Mouse (Mus musculus) neural tube, embryonic 11.5 days (tissue): ENCODE data around the gene Atp2a1. TPM values are rescaled to one million over a fixed set of nuclear protein-coding genes. Genes with fewer than 3 reads are reported as not detected.

Experiments
- ATAC-seq: fragments of 200-750 bp; cut with Nextera tagmentation; 2 replicates; pipeline ENCODE4 v1.8.0; 2017; ENCODE audit warnings: moderate number of reproducible peaks, mild to moderate bottlenecking, moderate TSS enrichment, moderate library complexity; ENCODE audit not compliant: insufficient read depth, low FRiP score, low TSS enrichment
- DNase-seq: peaks from one replicate; pipeline ENCODE4 v3.0.0-alpha.2; 2015; ENCODE audit warnings: low spot score
- H3K27ac ChIP-seq: fragments of 300-500 bp; sonication (generic); 2 replicates; pipeline ENCODE4 v1.5.1; 2014; ENCODE audit warnings: low read depth, mild to moderate bottlenecking, low read length
- H3K27me3 ChIP-seq: fragments of 300-500 bp; sonication (generic); 2 replicates; pipeline ENCODE4 v1.6.1; 2014; ENCODE audit warnings: mild to moderate bottlenecking, low read length, mixed read lengths; ENCODE audit not compliant: control insufficient read depth, insufficient read depth
- H3K36me3 ChIP-seq: fragments of 300-500 bp; sonication (generic); 2 replicates; pipeline ENCODE4 v1.6.1; 2014; ENCODE audit warnings: mild to moderate bottlenecking, low read length, moderate library complexity, mixed read lengths; ENCODE audit not compliant: control insufficient read depth, insufficient read depth
- H3K4me1 ChIP-seq: fragments of 300-500 bp; sonication (generic); 2 replicates; pipeline ENCODE4 v1.6.1; 2014; ENCODE audit warnings: low read length, mixed read lengths; ENCODE audit not compliant: control insufficient read depth, insufficient read depth
- H3K4me2 ChIP-seq: fragments of 300-500 bp; sonication (generic); 2 replicates; pipeline ENCODE4 v1.6.1; 2014; ENCODE audit warnings: low read depth, mild to moderate bottlenecking, moderate library complexity
- H3K4me3 ChIP-seq: fragments of 300-500 bp; sonication (generic); 2 replicates; pipeline ENCODE4 v1.5.1; 2014; ENCODE audit warnings: low read depth, low read length
- H3K9ac ChIP-seq: fragments of 300-500 bp; sonication (generic); 2 replicates; pipeline ENCODE4 v1.6.1; 2014; ENCODE audit warnings: mild to moderate bottlenecking, low read length
- H3K9me3 ChIP-seq: fragments of 300-500 bp; sonication (generic); 2 replicates; pipeline ENCODE4 v1.6.1; 2016; ENCODE audit warnings: low read length; ENCODE audit not compliant: control insufficient read depth
- WGBS: fragments of 180-500 bp; shearing (Covaris S2); extraction: QIAGEN DNeasy Blood & Tissue Kit; methylation state at CpG from one replicate; pipeline ENCODE4 v1.1.7; 2014; 5-methylcytosine and 5-hydroxymethylcytosine counted together
- polyA plus RNA-seq: library from polyadenylated mRNA; unstranded; fragments of >200 nt; fragmentation: Nextera tagmentation; extraction: Ambion mirVana; gene quantifications from 2 replicates; pipeline ENCODE4 v1.2.1, GENCODE M21; 2014

The Atp2a1 gene
- polyA plus RNA-seq, 1 experiment from 2014 or later: 19.0 TPM

DNA sequence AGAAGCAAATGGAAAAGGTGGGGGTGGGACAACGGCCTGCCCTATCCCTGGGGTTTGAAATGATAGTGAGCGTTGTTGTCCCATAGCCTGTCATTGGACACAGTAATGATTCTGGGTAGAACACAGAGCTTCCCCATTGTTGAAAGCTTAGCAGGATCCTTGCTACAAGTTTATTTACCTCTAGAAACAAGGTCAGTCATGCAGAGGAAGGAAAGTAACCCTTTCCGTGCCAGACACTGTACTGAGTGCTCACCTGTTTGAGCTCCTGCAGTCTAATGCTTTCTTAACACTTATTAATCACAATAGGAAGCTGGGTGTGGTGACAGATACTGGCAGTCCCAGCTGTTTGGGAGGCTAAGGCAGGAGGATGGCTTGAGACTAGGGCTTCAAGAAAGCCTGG lies 27.1 kb downstream of the Atp2a1 start:
- ATAC-seq: no peak
- H3K27ac ChIP-seq: no peak overlapping the region
- H3K9me3 ChIP-seq: no peaks in the 10 kb centered on the region
- H3K4me1 ChIP-seq: no peaks in the 10 kb centered on the region
- H3K9ac ChIP-seq: no peak overlapping the region
- H3K36me3 ChIP-seq: no peaks in the 10 kb centered on the region
- H3K4me2 ChIP-seq: no peak overlapping the region
- no peaks in the 10 kb centered on the region for H3K27me3 ChIP-seq
- WGBS: 92% methylated on average over 3 of the region's 3 CpGs
- DNase-seq: no peak
- H3K4me3 ChIP-seq: no peak overlapping the region

DNA sequence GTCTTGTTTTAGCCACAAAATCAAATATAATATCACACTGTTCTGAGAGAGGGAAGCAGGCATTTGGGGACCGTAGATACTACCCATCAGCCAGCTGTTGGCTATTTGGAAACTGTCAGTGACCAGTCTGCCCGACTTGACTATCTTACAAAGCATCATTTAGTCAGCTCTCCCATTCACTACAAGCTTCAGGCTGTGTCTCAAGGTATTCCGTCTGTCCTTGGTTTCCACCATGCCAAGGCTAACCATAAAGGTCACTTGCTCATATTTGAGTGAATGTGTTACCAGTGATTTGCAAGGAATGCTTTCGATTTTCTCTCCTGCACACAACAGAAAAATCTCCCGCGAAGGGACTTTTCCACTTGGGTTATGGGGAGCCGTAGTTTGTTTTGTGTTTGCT lies 28.2 kb downstream of the Atp2a1 start:
- no peak overlapping the region for H3K27ac ChIP-seq
- H3K36me3 ChIP-seq: no peaks in the 10 kb centered on the region
- no peak overlapping the region for H3K4me2 ChIP-seq
- no peaks in the 10 kb centered on the region for H3K9me3 ChIP-seq
- 92% methylated on average over 7 of the region's 7 CpGs for WGBS
- ATAC-seq (no peak), DNase-seq (no peak)
- H3K4me1 ChIP-seq: no peaks in the 10 kb centered on the region
- no peak overlapping the region for H3K4me3 ChIP-seq
- no peaks in the 10 kb centered on the region for H3K27me3 ChIP-seq
- H3K9ac ChIP-seq: no peak overlapping the region

DNA sequence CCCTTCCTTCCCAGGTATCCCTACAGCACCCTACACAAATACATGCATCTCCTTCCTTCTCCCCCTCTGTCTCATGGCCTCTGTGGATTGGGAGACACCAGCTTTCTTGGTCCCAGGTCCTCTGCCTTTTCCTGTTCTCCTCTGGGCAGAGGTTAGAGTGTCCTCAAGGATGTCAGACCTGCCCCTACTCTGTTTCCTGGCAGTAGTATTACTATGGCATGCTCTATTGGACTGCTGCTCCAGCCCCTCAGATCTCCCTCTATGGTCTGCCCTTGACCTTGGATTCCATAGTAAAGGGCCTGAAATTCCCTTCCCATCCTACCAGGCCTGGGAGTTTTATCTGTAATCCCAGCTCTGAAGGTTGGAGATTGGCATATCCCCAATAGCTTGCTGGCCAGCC lies 32.7 kb downstream of the Atp2a1 start:
- Histone ChIP-seq H3K36me3 (no peaks in the 10 kb centered on the region), H3K4me3 (no peak overlapping the region), H3K9ac (no peak overlapping the region; the same call in 1 of the 2 replicates), H3K9me3 (no peaks in the 10 kb centered on the region), H3K4me2 (no peak overlapping the region), H3K4me1 (peaks cover 7% of the 10 kb centered on the region; the same call in 1 of the 2 replicates), H3K27ac (no peak overlapping the region), H3K27me3 (no peaks in the 10 kb centered on the region)
- no peak for ATAC-seq
- DNase-seq: no peak

DNA sequence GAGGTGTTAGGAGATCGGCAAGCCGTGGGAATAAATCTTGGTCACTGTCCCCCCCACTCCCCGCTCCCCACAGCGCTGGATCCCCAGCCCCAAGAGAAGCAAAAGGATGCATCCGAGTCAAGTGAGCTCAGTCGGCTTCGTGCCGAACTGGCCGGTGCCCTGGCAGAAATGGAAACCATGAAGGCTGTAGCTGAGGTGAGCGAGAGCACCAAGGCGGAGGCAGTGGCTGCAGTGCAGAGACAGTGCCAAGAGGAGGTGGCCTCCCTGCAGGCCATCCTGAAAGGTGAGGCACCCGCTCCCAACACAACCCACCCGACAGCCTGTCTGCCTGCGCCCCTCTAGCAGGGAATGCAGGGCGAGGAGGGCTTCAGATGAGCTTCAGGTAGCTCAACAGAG lies 33.4 kb downstream of the Atp2a1 start:
- ATAC-seq: no peak
- 36% methylated on average over 15 of the region's 15 CpGs for WGBS

DNA sequence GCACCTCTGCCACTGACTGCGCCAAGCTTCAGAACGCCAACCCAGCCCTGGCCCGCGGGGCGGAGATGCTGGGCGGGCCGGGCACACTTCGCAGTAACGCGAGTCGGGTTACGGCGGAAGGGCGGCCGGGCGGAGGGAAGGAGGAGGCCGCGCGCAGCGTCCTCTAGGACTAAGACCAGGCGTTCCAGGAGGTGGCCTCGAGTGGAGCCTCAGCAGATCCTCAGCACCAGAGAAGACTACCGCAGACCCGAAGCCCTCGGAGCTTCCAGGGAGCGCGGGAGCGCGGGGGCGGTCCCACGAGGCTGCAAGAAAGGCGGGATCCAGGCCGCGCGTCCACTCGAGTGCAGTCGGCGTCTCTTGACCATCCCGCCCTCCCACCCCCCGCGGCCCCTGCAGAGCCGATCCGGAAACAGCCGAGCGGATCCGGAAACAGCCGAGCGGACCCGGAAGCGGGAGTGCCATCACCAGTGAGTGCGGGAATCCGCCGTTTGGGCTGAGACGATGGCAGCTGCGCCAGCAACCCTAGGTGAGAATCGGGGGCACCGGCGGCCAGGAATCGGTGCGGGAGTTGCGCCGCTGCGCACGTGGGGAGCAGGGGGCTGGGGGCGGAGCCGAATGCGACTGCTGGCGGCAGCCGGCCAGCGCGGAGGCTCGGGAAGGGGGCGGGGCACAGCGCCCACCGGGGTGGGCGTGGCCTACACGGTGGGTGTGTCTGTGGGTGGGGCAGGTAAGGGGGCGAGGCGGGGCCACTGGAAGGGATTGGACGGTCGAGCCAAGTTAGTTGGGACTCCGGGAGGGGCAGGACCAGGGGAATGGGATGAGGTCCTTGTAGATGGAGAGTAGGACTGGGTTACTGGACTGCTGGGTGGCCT lies 34.0 kb downstream of the Atp2a1 start, which contains the start of gene Rabep2:
TSS of gene Rabep2 (plus strand) at position 129 of the 872 bp plus-strand sequence.
- Histone ChIP-seq H3K9me3 (no peaks in the 10 kb centered on the region), H3K4me3 (peak within 1 kb of the TSS; percentile 81), H3K27me3 (no peaks in the 10 kb centered on the region), H3K4me2 (peak within 1 kb of the TSS; percentile 88), H3K9ac (peak within 1 kb of the TSS; percentile 88), H3K27ac (peak within 1 kb of the TSS; percentile 89), H3K4me1 (peaks cover 7% of the 10 kb centered on the region; the same call in 1 of the 2 replicates), H3K36me3 (no peaks in the 10 kb centered on the region)
- under 1% methylated on average over 77 of the region's 82 CpGs for WGBS
- ATAC-seq (peak; percentile 92), DNase-seq (peak; percentile 95)

More for the DNA sequence above, 33.4 kb downstream of the Atp2a1 start:
- Histone ChIP-seq H3K9me3 (no peaks in the 10 kb centered on the region), H3K27me3 (no peaks in the 10 kb centered on the region), H3K4me2 (peak overlapping the region; percentile 88), H3K4me1 (peaks cover 7% of the 10 kb centered on the region; the same call in 1 of the 2 replicates), H3K4me3 (peak overlapping the region; percentile 81), H3K27ac (no peak overlapping the region), H3K9ac (peak overlapping the region; percentile 29), H3K36me3 (no peaks in the 10 kb centered on the region)
- DNase-seq: no peak

DNA sequence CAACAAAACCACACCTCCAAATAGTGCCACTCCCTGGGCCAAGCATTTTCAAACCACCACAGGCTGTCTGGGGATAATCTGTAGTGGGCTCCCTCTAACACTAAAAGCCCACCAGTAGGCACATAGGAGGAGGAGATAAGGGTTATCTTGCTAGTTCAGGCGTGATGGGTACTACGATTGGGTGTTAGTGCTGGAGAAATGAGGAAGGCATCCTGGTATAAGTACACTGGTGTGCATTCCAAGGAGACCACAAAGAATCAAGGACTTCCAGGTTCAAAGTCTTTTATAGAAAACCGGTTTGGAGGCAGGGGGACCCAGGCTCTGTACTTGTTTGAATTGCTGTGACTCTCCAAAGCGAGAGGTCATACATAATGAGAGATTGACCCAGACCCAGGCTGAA lies 34.8 kb downstream of the Atp2a1 start:
- DNase-seq (no peak), ATAC-seq (no peak)
- H3K9me3 ChIP-seq: no peaks in the 10 kb centered on the region
- WGBS: 17% methylated on average over 4 of the region's 4 CpGs
- peaks cover 7% of the 10 kb centered on the region; the same call in 1 of the 2 replicates for H3K4me1 ChIP-seq
- H3K4me2 ChIP-seq: peak overlapping the region; percentile 88
- H3K36me3 ChIP-seq: no peaks in the 10 kb centered on the region
- H3K9ac ChIP-seq: peak overlapping the region; percentile 88
- H3K27me3 ChIP-seq: no peaks in the 10 kb centered on the region
- peak overlapping the region; percentile 81 for H3K4me3 ChIP-seq
- H3K27ac ChIP-seq: peak overlapping the region; percentile 89

DNA sequence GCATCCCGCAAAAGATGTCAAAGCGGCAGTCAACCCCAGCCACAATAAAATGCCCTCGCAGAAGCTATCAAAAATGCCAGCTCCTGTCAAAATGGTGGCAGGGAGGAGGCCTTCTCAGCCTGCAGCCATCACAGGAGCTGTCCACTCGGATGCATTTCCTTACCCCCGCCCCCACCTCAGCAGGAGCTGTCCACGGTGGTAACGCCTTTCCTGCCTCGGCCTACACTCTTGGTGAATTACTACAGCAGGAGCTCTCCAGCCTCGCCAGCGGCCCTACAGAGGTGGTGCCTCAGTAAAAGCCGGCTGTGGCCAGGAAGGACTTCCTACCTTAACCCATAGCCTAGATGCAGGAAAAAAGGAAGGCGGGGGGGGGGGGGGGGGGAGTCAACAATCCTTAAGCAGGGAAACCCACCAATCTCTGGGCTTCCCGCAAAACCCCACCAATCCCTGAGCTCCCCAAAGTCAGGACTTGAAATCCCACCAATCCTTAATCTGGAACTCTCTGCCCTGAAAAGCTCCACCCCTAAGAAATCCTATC lies 35.5 kb downstream of the Atp2a1 start:
- 55% methylated on average over 12 of the region's 13 CpGs for WGBS
- H3K4me2 ChIP-seq: no peak overlapping the region

DNA sequence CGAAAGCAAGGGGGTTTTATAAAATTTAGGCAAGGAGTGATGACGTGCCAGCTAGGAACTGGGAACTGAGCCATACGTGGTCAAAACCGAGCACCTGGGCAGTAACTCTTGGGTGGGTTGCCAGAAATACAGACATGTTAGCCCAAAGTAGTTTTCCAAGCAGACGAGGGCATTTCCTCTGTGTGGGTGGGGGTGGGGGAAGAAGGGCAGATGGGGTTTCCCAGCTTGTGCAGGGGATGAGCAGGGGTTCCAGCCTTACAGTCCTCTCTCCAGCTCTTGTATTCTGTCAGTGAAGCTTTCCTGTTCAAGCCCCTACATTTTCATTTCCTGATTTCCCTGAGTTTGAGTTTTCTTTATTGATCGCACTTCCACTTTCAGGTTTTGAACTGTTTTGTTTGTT lies 38.7 kb downstream of the Atp2a1 start:
- H3K27ac ChIP-seq: no peak overlapping the region
- 83% methylated on average over 6 of the region's 6 CpGs for WGBS
- H3K27me3 ChIP-seq: no peaks in the 10 kb centered on the region
- 0 out of 2 replicates have a peak, but pooled peaks cover 3% of the 10 kb centered on the region for H3K4me1 ChIP-seq
- H3K4me2 ChIP-seq: no peak overlapping the region
- no peak overlapping the region for H3K9ac ChIP-seq
- H3K4me3 ChIP-seq: no peak overlapping the region
- no peaks in the 10 kb centered on the region for H3K36me3 ChIP-seq
- ATAC-seq (no peak), DNase-seq (no peak)
- H3K9me3 ChIP-seq: no peaks in the 10 kb centered on the region

More for the DNA sequence above, 35.5 kb downstream of the Atp2a1 start:
- ATAC-seq: no peak
- Histone ChIP-seq H3K9me3 (no peaks in the 10 kb centered on the region), H3K4me3 (0 out of 2 replicates have a peak overlapping the region, but pooled peaks have one; percentile 81), H3K4me1 (peaks cover 7% of the 10 kb centered on the region; the same call in 1 of the 2 replicates), H3K27ac (no peak overlapping the region), H3K27me3 (no peaks in the 10 kb centered on the region), H3K9ac (no peak overlapping the region), H3K36me3 (no peaks in the 10 kb centered on the region)
- DNase-seq: no peak
